In genomic region chr2:116068901-116069300, GRCm38 (mm10) we compare ENCODE assay signal across 11 mouse cellular contexts. TPM values are rescaled to one million over a fixed set of nuclear protein-coding genes. Genes with fewer than 3 reads are reported as not detected.
DNase-seq lines count a peak whose midpoint lies in the region; ATAC-seq and TF ChIP-seq lines count a peak whose summit lies in the region.
"Had no signal": no experiment of that assay in that cellular context is flagged by ENCODE, and none has a peak within 500 bp of the region (broad histone marks: within the 10 kb centered on the region; RNA-seq: fewer than 3 reads in every experiment).

No protein-coding gene starts in this region.

- H3K9ac ChIP-seq in forebrain, embryonic 13.5 days, result peak overlapping the region; percentile 95
- peak overlapping the region; percentile 54 for H3K9ac ChIP-seq in intestine, postnatal 0 days (ENCODE audit: low read depth, low read length)
- H3K9ac ChIP-seq in neural tube, embryonic 15.5 days (replicated peaks), result peak overlapping the region; percentile 30; the same call in 1 of the 2 replicates

- no peaks in the 10 kb centered on the region for H3K36me3 ChIP-seq in forebrain, embryonic 13.5 days (ENCODE audit: poor library complexity, severe bottlenecking)
- no peaks in the 10 kb centered on the region for H3K36me3 ChIP-seq in intestine, postnatal 0 days (ENCODE audit: control insufficient read depth, insufficient read depth)
- H3K36me3 ChIP-seq in neural tube, embryonic 15.5 days, result no peaks in the 10 kb centered on the region

- H3K4me1 ChIP-seq in forebrain, embryonic 13.5 days, result peaks cover 27% of the 10 kb centered on the region
- no peaks in the 10 kb centered on the region for H3K4me1 ChIP-seq in intestine, postnatal 0 days (replicated peaks; ENCODE audit: control insufficient read depth, insufficient read depth, low read length)
- H3K4me1 ChIP-seq in neural tube, embryonic 15.5 days, result peaks cover 30% of the 10 kb centered on the region

- no peak for ATAC-seq in forebrain, embryonic 13.5 days
- no peak for ATAC-seq in intestine, postnatal 0 days
- ATAC-seq in neural tube, embryonic 15.5 days (ENCODE audit: low FRiP score), result no peak

- peak overlapping the region; percentile 36; the same call in 1 of the 2 replicates for H3K27ac ChIP-seq in layer of hippocampus, adult 2 months
- H3K27ac ChIP-seq in forebrain, embryonic 13.5 days, result peak overlapping the region; percentile 98
- H3K27ac ChIP-seq in intestine, postnatal 0 days (ENCODE audit: low read depth, low read length), result no peak overlapping the region
- peak overlapping the region; percentile 72 for H3K27ac ChIP-seq in neural tube, embryonic 15.5 days (replicated peaks)

- WGBS in forebrain, embryonic 13.5 days, result 7% methylated on average over 7 of the region's 7 CpGs
- 21% methylated on average over 7 of the region's 7 CpGs for WGBS in intestine, postnatal 0 days
- 15% methylated on average over 7 of the region's 7 CpGs for WGBS in neural tube, embryonic 15.5 days

- no peak for TF ChIP-seq CTCF in layer of hippocampus, adult 2 months (conservative IDR thresholded peaks at IDR 0.05)
- TF ChIP-seq CTCF in intestine, postnatal 0 days (IDR thresholded peaks at IDR 0.05; ENCODE audit: low read depth), result no peak

- no peak overlapping the region; the same call in 1 of the 2 replicates for H3K4me3 ChIP-seq in layer of hippocampus, adult 2 months
- H3K4me3 ChIP-seq in forebrain, embryonic 13.5 days, result peak overlapping the region; percentile 91
- H3K4me3 ChIP-seq in intestine, postnatal 0 days (ENCODE audit: low read depth, low read length), result peak overlapping the region; percentile 48
- H3K4me3 ChIP-seq in neural tube, embryonic 15.5 days (replicated peaks), result peak overlapping the region; percentile 61
- H3K4me3 ChIP-seq: erythroblast, embryonic 14.5 days had no signal

- no peaks in the 10 kb centered on the region for H3K9me3 ChIP-seq in forebrain, embryonic 13.5 days (replicated peaks)
- no peaks in the 10 kb centered on the region for H3K9me3 ChIP-seq in intestine, postnatal 0 days (ENCODE audit: control insufficient read depth)
- H3K9me3 ChIP-seq in neural tube, embryonic 15.5 days (replicated peaks), result no peaks in the 10 kb centered on the region

- no peak for DNase-seq in layer of hippocampus, adult 2 months (ENCODE audit: low spot score in 2 of 2)
- DNase-seq in layer of hippocampus, postnatal 25 days (ENCODE audit: extremely low spot score in 1 of 2, low spot score in 1 of 2), result no peak
- no peak for DNase-seq in adrenal gland, postnatal 4 days (ENCODE audit: low spot score in 2 of 2)
- DNase-seq in thymus, postnatal 10 days (ENCODE audit: low spot score in 2 of 2), result no peak
- DNase-seq in adrenal gland, postnatal 10 days, result no peak
- DNase-seq: layer of hippocampus, postnatal 36 days; thymus, postnatal 36 days had no signal

- peak overlapping the region; percentile 86 for H3K4me2 ChIP-seq in forebrain, embryonic 13.5 days
- H3K4me2 ChIP-seq in intestine, postnatal 0 days (replicated peaks; ENCODE audit: low read depth), result peak overlapping the region; percentile 75
- H3K4me2 ChIP-seq in neural tube, embryonic 15.5 days, result peak overlapping the region; percentile 81

- peaks cover 3% of the 10 kb centered on the region; the same call in 1 of the 2 replicates for H3K27me3 ChIP-seq in forebrain, embryonic 13.5 days
- H3K27me3 ChIP-seq in intestine, postnatal 0 days (replicated peaks; ENCODE audit: control insufficient read depth, insufficient read depth, low read length), result peaks cover 55% of the 10 kb centered on the region
- peaks cover 7% of the 10 kb centered on the region; the same call in 1 of the 2 replicates for H3K27me3 ChIP-seq in neural tube, embryonic 15.5 days (replicated peaks)

RNA-seq across cellular contexts. Expression of gene Meis2, which starts 3.3 kb away (rescaled TPM):
- 10 to 100 TPM; 43.2 to 45.9 TPM for total RNA-seq in layer of hippocampus, adult 2 months (2021)
- total RNA-seq in layer of hippocampus, postnatal 25 days (2021), result 10 to 100 TPM; 36.0 to 46.4 TPM
- polyA plus RNA-seq in forebrain, embryonic 13.5 days (2015; fragmentation: Nextera tagmentation; extraction: Ambion mirVana), result 128 and 130 TPM in 2 replicates
- polyA plus RNA-seq in intestine, postnatal 0 days (2015; fragmentation: Nextera tagmentation; extraction: Ambion mirVana), result 13.1 and 14.0 TPM in 2 replicates
- polyA plus RNA-seq in neural tube, embryonic 15.5 days (2015; fragmentation: Nextera tagmentation; extraction: Ambion mirVana), result 74.4 and 95.5 TPM in 2 replicates
- 100 to 1,000 TPM; 159 to 160 TPM for total RNA-seq in adrenal gland, postnatal 4 days (2021)
- 100 to 1,000 TPM in 1 of 2 experiments, 10 to 100 TPM in 1; 93.8 to 104 TPM for total RNA-seq in adrenal gland, postnatal 10 days (2021)
- polyA plus RNA-seq: erythroblast, embryonic 14.5 days had no signal

Comparison
In these comparisons a context has a peak if more than half of its experiments do, and no peak if none do; other contexts are left out.
1. H3K9ac ChIP-seq: peak in every context shown above with its lines; median percentile 95 in forebrain, embryonic 13.5 days; 54 in intestine, postnatal 0 days; 30 in neural tube, embryonic 15.5 days.